Comparison of ENCODE assay signal across 9 mouse cellular contexts in genomic region chr4:137118332-137118715, GRCm38 (mm10).
DNase-seq lines count a peak whose midpoint lies in the region; ATAC-seq lines count a peak whose summit lies in the region.
"Had no signal": no experiment of that assay in that cellular context is flagged by ENCODE, and none has a peak within 500 bp of the region (broad histone marks: within the 10 kb centered on the region; RNA-seq: fewer than 3 reads in every experiment).

No protein-coding gene starts in this region.

- H3K9me3 ChIP-seq in lung, embryonic 16.5 days (ENCODE audit: control insufficient read depth, low read length), result no peaks in the 10 kb centered on the region
- no peaks in the 10 kb centered on the region for H3K9me3 ChIP-seq in forebrain, embryonic 14.5 days (replicated peaks; ENCODE audit: control insufficient read depth, low read length)
- no peaks in the 10 kb centered on the region for H3K9me3 ChIP-seq in limb, embryonic 12.5 days
- H3K9me3 ChIP-seq in neural tube, embryonic 15.5 days (replicated peaks), result no peaks in the 10 kb centered on the region

- DNase-seq in lung, postnatal 4 days, result no peak
- DNase-seq in forebrain, embryonic 14.5 days (ENCODE audit: low spot score), result no peak
- no peak for DNase-seq in left cerebral cortex, postnatal 10 days (ENCODE audit: extremely low spot score in 1 of 2, low spot score in 2 of 2)
- DNase-seq in gastrocnemius, postnatal 36 days, result no peak
- no peak for DNase-seq in cerebellum, adult 18-20 months

- H3K4me3 ChIP-seq in lung, embryonic 16.5 days (ENCODE audit: low read length), result peak overlapping the region; percentile 41
- peak overlapping the region; percentile 20 for H3K4me3 ChIP-seq in forebrain, embryonic 14.5 days (ENCODE audit: low read depth, low read length)
- H3K4me3 ChIP-seq in limb, embryonic 12.5 days (replicated peaks), result peak overlapping the region; percentile 34
- peak overlapping the region; percentile 40 for H3K4me3 ChIP-seq in neural tube, embryonic 15.5 days (replicated peaks)

- H3K36me3 ChIP-seq in lung, embryonic 16.5 days (ENCODE audit: control insufficient read depth, insufficient read depth, low read length), result no peaks in the 10 kb centered on the region
- H3K36me3 ChIP-seq in forebrain, embryonic 14.5 days (ENCODE audit: control insufficient read depth, insufficient read depth, low read length), result no peaks in the 10 kb centered on the region
- H3K36me3 ChIP-seq in limb, embryonic 12.5 days, result no peaks in the 10 kb centered on the region
- H3K36me3 ChIP-seq in neural tube, embryonic 15.5 days, result no peaks in the 10 kb centered on the region

- no peak overlapping the region for H3K27ac ChIP-seq in lung, embryonic 16.5 days (ENCODE audit: low read length)
- no peak overlapping the region for H3K27ac ChIP-seq in forebrain, embryonic 14.5 days (ENCODE audit: low read depth, low read length)
- H3K27ac ChIP-seq in limb, embryonic 12.5 days, result peak overlapping the region; percentile 3; the same call in 1 of the 2 replicates
- peak overlapping the region; percentile 51; the same call in 1 of the 2 replicates for H3K27ac ChIP-seq in neural tube, embryonic 15.5 days (replicated peaks)
- H3K27ac ChIP-seq: layer of hippocampus, adult 2 months had no signal

- peak overlapping the region; percentile 64 for H3K4me2 ChIP-seq in lung, embryonic 16.5 days (ENCODE audit: low read depth, low read length)
- peak overlapping the region; percentile 45 for H3K4me2 ChIP-seq in forebrain, embryonic 14.5 days (ENCODE audit: low read length)
- peak overlapping the region; percentile 63 for H3K4me2 ChIP-seq in limb, embryonic 12.5 days
- peak overlapping the region; percentile 78 for H3K4me2 ChIP-seq in neural tube, embryonic 15.5 days

- H3K4me1 ChIP-seq in lung, embryonic 16.5 days (replicated peaks; ENCODE audit: control insufficient read depth, insufficient read depth, low read length), result peaks cover 15% of the 10 kb centered on the region
- peaks cover 4% of the 10 kb centered on the region; the same call in 1 of the 2 replicates for H3K4me1 ChIP-seq in forebrain, embryonic 14.5 days (ENCODE audit: control insufficient read depth, insufficient read depth, low read length)
- H3K4me1 ChIP-seq in limb, embryonic 12.5 days (replicated peaks), result peaks cover 22% of the 10 kb centered on the region
- H3K4me1 ChIP-seq in neural tube, embryonic 15.5 days, result peaks cover 19% of the 10 kb centered on the region

- 17% methylated on average over 10 of the region's 10 CpGs for WGBS in lung, embryonic 16.5 days
- 11% methylated on average over 9 of the region's 10 CpGs for WGBS in forebrain, embryonic 14.5 days
- WGBS in limb, embryonic 12.5 days, result 4% methylated on average over 10 of the region's 10 CpGs
- 3% methylated on average over 10 of the region's 10 CpGs for WGBS in neural tube, embryonic 15.5 days

- peak; percentile 41; the same call in 1 of the 2 replicates for ATAC-seq in lung, embryonic 16.5 days (ENCODE audit: low read depth)
- ATAC-seq in forebrain, embryonic 14.5 days, result peak; percentile 57
- ATAC-seq in limb, embryonic 12.5 days (ENCODE audit: insufficient number of reproducible peaks, insufficient read depth, low FRiP score, low TSS enrichment, low read depth), result peak; percentile 44; the same call in 1 of the 2 replicates
- ATAC-seq in neural tube, embryonic 15.5 days (ENCODE audit: low FRiP score), result peak; percentile 29; the same call in 1 of the 2 replicates

- H3K27me3 ChIP-seq in lung, embryonic 16.5 days (ENCODE audit: control insufficient read depth, insufficient read depth, low read depth, low read length), result peaks cover 9% of the 10 kb centered on the region
- no peaks in the 10 kb centered on the region for H3K27me3 ChIP-seq in forebrain, embryonic 14.5 days (replicated peaks; ENCODE audit: control insufficient read depth, insufficient read depth, low read length)
- H3K27me3 ChIP-seq in limb, embryonic 12.5 days, result peaks cover 12% of the 10 kb centered on the region
- H3K27me3 ChIP-seq in neural tube, embryonic 15.5 days (replicated peaks), result no peaks in the 10 kb centered on the region

- peak overlapping the region; percentile 45 for H3K9ac ChIP-seq in lung, embryonic 16.5 days (ENCODE audit: low read length)
- peak overlapping the region; percentile 3; the same call in 1 of the 2 replicates for H3K9ac ChIP-seq in forebrain, embryonic 14.5 days (ENCODE audit: low read length)
- H3K9ac ChIP-seq in limb, embryonic 12.5 days (replicated peaks), result peak overlapping the region; percentile 28; the same call in 1 of the 2 replicates
- peak overlapping the region; percentile 52 for H3K9ac ChIP-seq in neural tube, embryonic 15.5 days (replicated peaks)

- intact Hi-C loops in left cerebral cortex, postnatal 10 days (cut with DNase I), result no loop called here
- intact Hi-C loops in gastrocnemius, postnatal 36 days (cut with DNase I), result no loop called here

Comparison
In these comparisons a context has a peak if more than half of its experiments do, and no peak if none do; other contexts are left out.
1. H3K27ac ChIP-seq: peak in limb, embryonic 12.5 days (single experiment) and neural tube, embryonic 15.5 days (single experiment); none in lung, embryonic 16.5 days (single experiment) and forebrain, embryonic 14.5 days (single experiment).
2. Peak in every context shown above with its lines, with median percentiles within 50 percentile points of each other: ATAC-seq, H3K4me2 ChIP-seq, H3K4me3 ChIP-seq and H3K9ac ChIP-seq.